Mouse (Mus musculus) right cerebral cortex, postnatal 25 days (tissue): Measurements from ENCODE around the gene Cltb.

Experiments used
- DNase-seq: peaks from one replicate; pipeline ENCODE4 v3.0.0; 2022

Gene Cltb

GRCm38 (mm10) chr13:54593617-54594016 lies 17.5 kb downstream of the Cltb start:
- no peak for DNase-seq

GRCm38 (mm10) chr13:54591776-54592356 lies 19.3 kb downstream of the Cltb start:
- DNase-seq = no peak

GRCm38 (mm10) chr13:54589996-54590951 lies 20.9 kb downstream of the Cltb start, which contains the start of the genes Nop16 and Higd2a:
Gene Nop16, minus strand, starts transcription at chr13:54590090.
Gene Higd2a, plus strand, starts transcription at chr13:54590207.
- peak; percentile 96 for DNase-seq

GRCm38 (mm10) chr13:54589414-54589995 lies 21.6 kb downstream of the Cltb start:
- DNase-seq = no peak

GRCm38 (mm10) chr13:54585831-54586230 lies 25.3 kb downstream of the Cltb start:
- DNase-seq = no peak

GRCm38 (mm10) chr13:54582860-54583259 lies 28.3 kb downstream of the Cltb start:
- no peak for DNase-seq

GRCm38 (mm10) chr13:54582126-54582525 lies 29.0 kb downstream of the Cltb start:
- DNase-seq = no peak

- no peak for DNase-seq
Measured at GRCm38 (mm10) chr13:54581385-54581784, 29.8 kb downstream of the Cltb start.

- DNase-seq = no peak
Measured at GRCm38 (mm10) chr13:54577652-54578507, 33.3 kb downstream of the Cltb start.

- no peak for DNase-seq
Measured at GRCm38 (mm10) chr13:54575489-54575888, 35.7 kb downstream of the Cltb start.

GRCm38 (mm10) chr13:54574854-54575481 lies 36.2 kb downstream of the Cltb start, which contains the start of gene Arl10:
Gene Arl10, plus strand, starts transcription at chr13:54575015.
- peak; percentile 83 for DNase-seq

- no peak for DNase-seq
Measured at GRCm38 (mm10) chr13:54572621-54573020, 38.5 kb downstream of the Cltb start.

- no peak for DNase-seq
Measured at GRCm38 (mm10) chr13:54571637-54572036, 39.5 kb downstream of the Cltb start.

- no peak for DNase-seq
Measured at GRCm38 (mm10) chr13:54570736-54571135, 40.4 kb downstream of the Cltb start.

- no peak for DNase-seq
Measured at GRCm38 (mm10) chr13:54569282-54569681, 41.9 kb downstream of the Cltb start.

- no peak for DNase-seq
Measured at GRCm38 (mm10) chr13:54568380-54568779, 42.8 kb downstream of the Cltb start.

GRCm38 (mm10) chr13:54565594-54566345 lies 45.4 kb downstream of the Cltb start:
- no peak for DNase-seq

- DNase-seq = peak; percentile 94
Measured at GRCm38 (mm10) chr13:54565201-54565581, 46.0 kb downstream of the Cltb start, which contains the start of gene 4833439L19Rik. Gene 4833439L19Rik, minus strand, starts transcription at chr13:54565435.

- peak; percentile 12 for DNase-seq
Measured at GRCm38 (mm10) chr13:54564232-54565200, 46.6 kb downstream of the Cltb start.

- DNase-seq = no peak
Measured at GRCm38 (mm10) chr13:54562562-54562961, 48.6 kb downstream of the Cltb start.
